Mouse (Mus musculus) MN1 (cell line): ENCODE measurements at regions not wholly inside any gene's neighbourhood (a gene's known extent, or its start where the extent isn't known, plus 50 kb on each side); places are given as distances from the start of the nearest gene placed in this dataset.

Experiments used
- DNase-seq: peaks from one replicate; pipeline ENCODE4 v3.0.0-alpha.2; 2016; ENCODE audit warnings: low spot score

- DNase-seq = no peak
These were observed 103.1 kb upstream of the Zwint start for GRCm38 (mm10) chr10:72551561-72551960.

GRCm38 (mm10) chr10:72573991-72574652 is 80.5 kb upstream of the Zwint start:
- peak; percentile 23 for DNase-seq

GRCm38 (mm10) chr10:72577713-72578112 is 76.9 kb upstream of the Zwint start:
- no peak for DNase-seq

- no peak for DNase-seq
These were observed 76.1 kb upstream of the Zwint start for GRCm38 (mm10) chr10:72578501-72578900.

- DNase-seq = no peak
These were observed 73.3 kb upstream of the Zwint start for GRCm38 (mm10) chr10:72581311-72581710.

GRCm38 (mm10) chr10:72588561-72588960 is 66.1 kb upstream of the Zwint start:
- DNase-seq = no peak

GRCm38 (mm10) chr10:72593049-72593448 is 61.6 kb upstream of the Zwint start:
- DNase-seq = no peak
